Mouse (Mus musculus): ENCODE results near the gene Lyz2. TPM values are rescaled to one million over a fixed set of nuclear protein-coding genes. Genes with fewer than 3 reads are reported as not detected.

Lyz2 gene
- polyA plus RNA-seq, 1 experiment from 2014 or later, result 3,526 TPM

DNA sequence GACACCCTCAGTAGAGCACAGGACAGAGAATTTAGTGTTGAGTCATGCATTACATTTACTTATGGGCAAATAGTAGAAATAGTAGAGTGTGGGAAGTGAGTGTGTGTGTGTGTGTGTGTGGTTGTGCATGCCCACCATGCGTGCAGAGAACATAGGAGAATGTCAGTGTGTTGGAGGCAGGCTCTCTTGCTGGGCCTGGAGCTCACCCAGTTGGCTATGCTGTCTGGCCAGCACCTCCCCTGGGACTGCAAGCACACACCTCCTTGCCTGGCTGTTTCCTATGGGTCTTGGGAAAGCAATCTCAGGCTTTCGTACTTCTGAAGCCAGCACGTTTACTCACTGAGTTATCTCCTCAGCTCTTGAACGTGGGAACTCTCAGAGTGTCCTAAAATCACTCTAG is 47.3 kb downstream of the Lyz2 start:
- Histone ChIP-seq H3K27ac (ENCODE audit: low read length) (peak overlapping the region; percentile 20), H3K36me3 (ENCODE audit: insufficient read depth, low read length) (no peaks in the 10 kb centered on the region), H3K9ac (replicated peaks; ENCODE audit: low read depth) (no peak overlapping the region), H3K27me3 (replicated peaks; ENCODE audit: insufficient read depth, low read length) (no peaks in the 10 kb centered on the region), H3K4me2 (replicated peaks; ENCODE audit: low read depth, low read length) (no peak overlapping the region; the same call in 1 of the 2 replicates), H3K4me1 (ENCODE audit: insufficient read depth, low read depth, low read length) (no peaks in the 10 kb centered on the region), H3K9me3 (ENCODE audit: low read length) (no peaks in the 10 kb centered on the region), H3K4me3 (ENCODE audit: low read depth, low read length) (no peak overlapping the region)
- DNase-seq (ENCODE audit: low spot score), result peak; percentile 63
- TF ChIP-seq EP300 (IDR thresholded peaks at IDR 0.05) (no peak), CTCF (IDR thresholded peaks at IDR 0.05) (no peak)
- peak; percentile 67 for ATAC-seq
- 33% methylated on average over 4 of the region's 4 CpGs for WGBS

DNA sequence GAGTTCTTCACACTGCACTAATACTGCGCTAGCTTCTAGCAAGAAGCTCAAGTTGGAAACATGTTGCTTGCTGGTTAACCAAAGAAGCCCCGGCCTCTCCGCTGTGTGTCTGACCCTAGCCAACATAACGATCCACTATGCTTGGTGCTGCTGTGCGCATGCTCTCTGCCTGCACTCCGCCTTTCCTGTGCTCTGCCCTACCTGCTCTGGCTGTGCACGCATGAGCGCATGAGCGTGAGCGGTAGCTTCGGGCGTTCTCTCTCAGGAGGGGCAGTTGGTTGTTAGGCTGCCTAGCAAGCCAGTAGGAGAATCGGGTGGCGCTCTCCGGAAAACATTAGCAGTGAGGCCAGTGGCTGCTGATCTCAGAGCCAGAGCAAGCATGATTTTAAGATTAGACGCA is 52.3 kb downstream of the Lyz2 start:
- Histone ChIP-seq H3K4me2 (replicated peaks; ENCODE audit: low read depth, low read length) (no peak overlapping the region), H3K4me1 (ENCODE audit: insufficient read depth, low read depth, low read length) (peaks cover 2% of the 10 kb centered on the region; the same call in 1 of the 2 replicates), H3K27ac (ENCODE audit: low read length) (no peak overlapping the region), H3K27me3 (replicated peaks; ENCODE audit: insufficient read depth, low read length) (no peaks in the 10 kb centered on the region), H3K9ac (replicated peaks; ENCODE audit: low read depth) (no peak overlapping the region), H3K9me3 (ENCODE audit: low read length) (no peaks in the 10 kb centered on the region), H3K36me3 (ENCODE audit: insufficient read depth, low read length) (no peaks in the 10 kb centered on the region), H3K4me3 (ENCODE audit: low read depth, low read length) (no peak overlapping the region)
- DNase-seq (ENCODE audit: low spot score) (peak; percentile 31), ATAC-seq (peak; percentile 37; the same call in 1 of the 2 replicates)
- WGBS, result 66% methylated on average over 16 of the region's 16 CpGs
- TF ChIP-seq EP300 (IDR thresholded peaks at IDR 0.05) (no peak), CTCF (IDR thresholded peaks at IDR 0.05) (no peak)

Other genes starting within 250 kb of the Lyz2 start
- gene Lrrc10, start 237.0 kb downstream of the Lyz2 start, polyA plus RNA-seq (2015; fragmentation: Nextera tagmentation; extraction: Ambion mirVana), result 0.45 and 0.58 TPM in 2 replicates
- gene Cct2, start 218.5 kb downstream of the Lyz2 start, polyA plus RNA-seq (2015; fragmentation: Nextera tagmentation; extraction: Ambion mirVana), result 107 and 109 TPM in 2 replicates
- 18.8 and 21.9 TPM in 2 replicates for gene Frs2, start 133.8 kb downstream of the Lyz2 start, polyA plus RNA-seq (2015; fragmentation: Nextera tagmentation; extraction: Ambion mirVana)
- 49.7 and 52.8 TPM in 2 replicates for gene Yeats4, start 57.8 kb downstream of the Lyz2 start, polyA plus RNA-seq (2015; fragmentation: Nextera tagmentation; extraction: Ambion mirVana)
- 3.3 and 4.1 TPM in 2 replicates for gene 9530003J23Rik, start 43.6 kb downstream of the Lyz2 start, polyA plus RNA-seq (2015; fragmentation: Nextera tagmentation; extraction: Ambion mirVana)
- 2,166 and 3,269 TPM in 2 replicates for gene Lyz1, start 10.5 kb upstream of the Lyz2 start, polyA plus RNA-seq (2015; fragmentation: Nextera tagmentation; extraction: Ambion mirVana)
- gene Cpsf6, start 97.7 kb upstream of the Lyz2 start, polyA plus RNA-seq (2015; fragmentation: Nextera tagmentation; extraction: Ambion mirVana), result 61.0 and 67.6 TPM in 2 replicates